ENCODE assay signal across 18 mouse cellular contexts in genomic region chr14:124263199-124263598, GRCm38 (mm10).
"Had no signal": no experiment of that assay in that cellular context is flagged by ENCODE, and none has a peak within 500 bp of the region (broad histone marks: within the 10 kb centered on the region; RNA-seq: fewer than 3 reads in every experiment).

No protein-coding gene starts in this region.

- DNase-seq: gastrocnemius, adult 2 months; gastrocnemius, postnatal 10 days; gastrocnemius, postnatal 25 days; heart, adult 18-20 months; heart, postnatal 10 days; heart, postnatal 4 days; kidney, adult 18-20 months; kidney, adult 8-10 months; kidney, postnatal 10 days; kidney, postnatal 25 days; kidney, postnatal 4 days; layer of hippocampus, adult 9-11 months; left cerebral cortex, postnatal 4 days had no signal

- ATAC-seq: hindbrain, embryonic 16.5 days; inflammation-experienced regulatory T-cells, adult 6 months; intestine, embryonic 15.5 days; intestine, postnatal 0 days; liver, embryonic 12.5 days had no signal
